Mouse (Mus musculus): ENCODE results near the gene Mrpl28.
"Not testable (repeated sequence)": the region's sequence is repeated elsewhere in the genome, so short reads cannot be mapped to it uniquely, and the experiment has no call there.

The Mrpl28 gene

DNA sequence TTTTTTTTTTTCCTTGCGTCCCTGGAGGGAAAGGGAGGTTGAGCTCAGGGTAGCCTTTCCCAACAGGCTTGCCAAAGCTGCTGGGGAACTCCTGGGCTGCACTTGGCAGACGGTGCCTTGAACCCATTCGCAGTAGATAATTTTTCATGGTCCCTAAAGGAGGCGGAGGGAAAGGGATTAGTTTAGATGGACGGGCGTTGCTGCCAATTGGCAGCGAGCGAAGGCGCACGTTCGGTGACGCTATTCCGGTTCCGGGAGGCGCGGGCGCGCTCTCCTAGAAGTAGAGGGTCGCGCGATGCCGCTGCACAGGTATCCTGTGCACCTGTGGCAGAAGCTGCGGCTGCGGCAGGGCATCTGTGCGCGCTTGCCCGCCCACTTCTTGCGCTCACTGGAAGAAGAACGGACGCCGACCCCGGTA, at the start of gene Mrpl28:
Gene Mrpl28 (plus strand): TSS at position 234 of the 418 bp plus-strand sequence.
- peak; percentile 82 to 86 for DNase-seq

DNA sequence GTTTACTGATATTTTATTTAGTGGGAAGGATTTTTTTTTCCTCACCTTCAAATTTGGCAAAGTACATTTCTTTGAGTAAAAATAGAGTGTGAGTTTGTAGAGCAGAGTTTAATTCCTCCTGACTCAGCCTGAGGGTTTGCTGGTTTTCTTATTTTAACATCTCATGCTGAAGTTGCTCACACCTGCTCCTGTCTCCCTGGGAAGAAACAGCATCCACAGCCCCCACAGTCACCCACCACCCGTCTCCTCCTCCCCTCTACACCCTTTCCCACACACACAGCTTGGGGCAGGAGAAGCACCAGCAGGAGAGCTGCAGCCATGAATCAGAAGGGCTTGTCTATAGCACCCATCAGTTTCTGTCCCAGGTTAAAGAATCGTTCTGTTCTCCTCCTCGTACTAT, 48.1 kb upstream of the Mrpl28 start:
- no peak for DNase-seq

DNA sequence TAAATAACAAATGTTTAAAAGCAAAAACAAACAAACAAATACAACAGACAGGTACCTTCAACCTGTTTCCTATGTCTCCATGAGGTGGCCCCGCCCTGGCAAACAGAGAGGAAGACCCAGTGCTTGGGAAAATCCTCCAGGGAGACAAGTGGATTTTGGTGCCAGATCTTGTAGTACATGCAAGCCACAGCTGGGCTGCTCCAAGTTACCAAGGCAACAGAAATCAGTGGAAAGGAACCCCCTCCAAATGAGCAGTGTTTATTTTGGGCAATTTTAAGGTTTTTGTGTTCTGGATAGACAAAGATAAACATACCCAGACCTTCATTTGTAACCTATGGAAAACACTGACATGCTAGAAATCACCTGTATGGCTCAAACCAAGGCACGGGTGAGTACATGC, 44.4 kb upstream of the Mrpl28 start:
- no peak for DNase-seq

DNA sequence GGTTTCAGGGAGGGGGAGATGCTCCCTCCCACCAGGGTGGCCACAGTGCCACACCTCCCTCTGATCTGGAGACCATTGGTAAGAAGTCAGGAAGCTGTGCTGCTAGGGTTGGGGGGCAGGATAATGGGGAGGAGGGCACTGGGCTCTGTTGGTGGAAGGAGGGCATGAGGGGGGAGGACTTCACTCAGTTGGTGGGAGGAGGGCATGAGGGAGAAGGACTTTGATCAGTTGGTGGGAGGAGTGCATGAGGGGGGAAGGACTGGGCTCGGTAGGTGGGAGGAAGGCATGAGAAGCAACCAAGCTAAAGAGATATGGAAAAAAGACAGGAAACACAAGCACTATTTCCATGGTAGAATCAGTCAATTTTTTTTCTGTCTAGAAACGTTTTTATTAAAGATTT, 42.4 kb upstream of the Mrpl28 start:
- no peak for DNase-seq

- DNase-seq: no peak
Measured at GRCm38 (mm10) chr17:26087059-26087564, 36.2 kb upstream of the Mrpl28 start.

DNA sequence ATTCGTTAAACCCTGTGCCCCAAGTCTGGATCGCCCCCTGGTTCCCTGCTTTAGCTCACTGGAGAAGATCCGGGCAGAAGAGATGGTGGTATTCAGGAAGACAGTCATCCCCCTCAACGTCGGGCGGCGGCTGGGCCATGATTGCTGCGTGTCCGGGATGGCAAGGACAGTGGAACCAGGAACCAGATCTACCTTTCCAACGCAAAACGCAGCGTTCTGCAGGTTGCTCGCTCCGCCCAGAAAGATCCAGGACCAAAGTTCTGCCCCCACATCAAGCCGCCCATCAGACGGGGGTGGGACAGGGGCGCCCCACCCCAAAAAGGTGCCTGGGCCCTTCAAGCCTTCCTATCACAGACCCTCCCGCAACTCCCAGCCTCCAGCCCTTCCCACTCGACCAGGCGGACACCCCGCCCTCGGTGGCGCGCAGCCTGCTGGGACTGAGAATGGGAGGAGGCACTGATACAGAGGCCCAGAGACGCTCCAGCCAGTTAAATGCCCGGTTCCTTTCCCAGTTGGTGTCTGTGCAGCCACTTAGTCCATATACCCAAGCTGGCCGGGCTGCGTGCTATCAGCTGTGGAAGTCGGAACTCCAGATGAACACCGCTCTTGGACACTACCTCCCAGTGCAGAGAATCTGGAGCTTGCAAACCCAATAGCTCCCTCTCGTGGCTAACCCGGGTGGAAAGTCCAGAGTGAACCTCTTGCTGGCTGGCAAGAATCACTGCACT, 33.2 kb upstream of the Mrpl28 start, which contains the start of gene Decr2:
Gene Decr2 (minus strand): TSS at position 433 of the 728 bp plus-strand sequence.
- DNase-seq: peak; percentile 85 to 86

DNA sequence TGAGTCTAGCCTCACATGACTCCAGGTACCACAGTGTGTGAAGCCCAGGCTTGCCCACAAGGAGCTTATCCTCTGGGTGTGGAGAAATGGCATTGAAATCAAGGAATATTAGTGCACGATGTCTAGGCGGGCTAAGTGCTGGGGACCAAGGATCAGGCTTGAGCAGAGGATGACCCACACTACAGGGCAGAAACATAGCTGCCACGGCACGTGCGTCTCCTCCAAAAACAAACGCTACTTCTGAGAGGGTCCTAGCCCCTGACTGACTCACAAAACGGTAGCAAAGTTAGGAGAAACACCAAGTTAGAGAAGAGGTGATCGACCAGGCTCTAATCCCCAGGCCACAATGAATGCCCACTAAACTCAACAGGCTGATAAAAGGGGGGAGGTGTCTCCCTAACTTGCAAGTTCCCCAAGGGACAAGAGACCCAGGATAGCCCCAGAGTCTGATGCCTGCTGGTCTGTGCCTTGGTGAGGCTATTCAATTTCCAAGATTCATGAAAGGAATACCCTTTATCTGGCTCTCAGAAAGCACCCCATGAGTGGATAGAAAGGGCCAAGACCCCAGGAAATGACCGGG, 28.7 kb upstream of the Mrpl28 start:
- no peak for DNase-seq

- peak; percentile 62 to 64 for DNase-seq
Measured at GRCm38 (mm10) chr17:26095121-26095740, 28.1 kb upstream of the Mrpl28 start, which contains the start of gene Nme4. Nme4 (minus strand) TSS chr17:26095602.

- DNase-seq: no peak
Measured at GRCm38 (mm10) chr17:26098461-26098860, 24.8 kb upstream of the Mrpl28 start.

DNA sequence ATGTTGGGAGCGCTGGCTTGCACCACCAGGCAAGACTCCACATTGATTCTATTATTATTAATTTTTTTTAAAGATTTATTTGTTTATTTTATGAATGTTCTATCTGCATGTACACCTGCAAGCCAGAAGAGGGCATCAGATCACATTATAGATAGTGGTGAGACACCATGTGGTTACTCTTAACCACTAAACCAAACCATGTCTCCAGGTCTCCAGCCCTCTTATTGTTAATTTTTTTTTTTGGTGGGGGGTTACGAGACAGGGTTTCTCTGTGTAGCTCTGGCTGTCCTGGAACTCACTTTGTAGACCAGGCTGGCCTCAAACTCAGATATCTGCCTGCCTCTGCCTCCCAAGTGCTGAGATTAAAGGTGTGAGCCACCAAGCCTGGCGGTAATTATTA, 24.0 kb upstream of the Mrpl28 start:
- DNase-seq: peak; percentile 48 to 51

DNA sequence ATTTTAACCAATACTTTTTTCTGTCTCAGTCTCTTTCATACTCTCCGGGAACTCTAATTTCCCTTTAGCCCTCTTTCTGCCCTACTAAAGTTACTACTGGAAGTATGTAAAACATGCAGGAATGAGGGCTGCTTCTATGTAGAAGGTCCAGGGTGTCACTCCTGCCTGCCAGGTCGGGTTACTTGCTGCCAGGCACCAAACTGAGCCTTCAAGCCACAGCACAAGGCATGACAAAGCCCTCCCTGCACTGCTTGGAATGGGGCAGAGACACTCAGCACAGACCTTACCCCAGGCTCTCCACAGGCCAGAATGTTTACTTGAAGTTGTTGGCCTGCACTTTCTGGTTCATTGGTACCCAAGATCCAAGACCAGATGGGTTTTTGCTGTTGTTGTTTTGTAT, 23.1 kb upstream of the Mrpl28 start:
- no peak for DNase-seq

DNA sequence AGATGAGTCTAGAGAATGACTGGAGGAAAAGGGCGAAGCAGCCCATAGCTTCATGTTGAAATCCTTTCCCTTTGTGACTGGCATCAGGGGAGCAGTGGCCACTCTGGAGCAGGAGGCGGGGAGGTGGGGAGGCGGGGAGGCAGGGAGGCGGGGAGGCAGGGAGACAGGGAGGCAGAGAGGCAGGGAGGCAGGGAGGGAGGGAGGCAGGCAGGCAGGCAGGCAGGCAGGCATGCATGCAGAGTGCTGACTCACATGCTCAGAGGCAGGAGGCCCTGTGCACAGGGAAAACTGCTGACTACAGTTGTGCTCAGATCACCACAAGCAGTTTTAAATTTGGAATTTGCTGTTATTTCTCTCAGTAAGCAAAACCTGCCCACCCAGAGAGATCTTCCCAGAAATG, 21.8 kb upstream of the Mrpl28 start:
- DNase-seq: no peak

GRCm38 (mm10) chr17:26105619-26106018, 17.7 kb upstream of the Mrpl28 start:
- no peak for DNase-seq

DNA sequence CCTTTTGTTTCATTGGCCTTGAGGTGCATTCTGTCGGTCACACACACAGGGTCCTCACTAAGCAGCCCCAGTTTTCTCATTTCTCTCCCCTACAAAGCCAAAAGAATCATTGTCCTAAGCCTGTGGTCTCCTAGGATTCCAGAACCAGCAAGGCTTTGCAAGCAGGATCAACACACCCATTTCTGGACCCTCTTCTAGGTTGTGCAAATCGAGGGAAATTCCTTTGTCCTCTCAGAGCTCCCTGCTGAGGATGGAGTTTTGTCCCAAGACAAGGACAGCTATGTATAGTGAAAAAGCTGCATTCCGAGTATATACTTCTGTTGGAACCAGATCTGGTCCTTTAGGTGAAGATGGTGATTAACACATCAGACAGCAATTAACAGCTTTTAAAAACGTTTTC, 13.1 kb upstream of the Mrpl28 start:
- DNase-seq: no peak

DNA sequence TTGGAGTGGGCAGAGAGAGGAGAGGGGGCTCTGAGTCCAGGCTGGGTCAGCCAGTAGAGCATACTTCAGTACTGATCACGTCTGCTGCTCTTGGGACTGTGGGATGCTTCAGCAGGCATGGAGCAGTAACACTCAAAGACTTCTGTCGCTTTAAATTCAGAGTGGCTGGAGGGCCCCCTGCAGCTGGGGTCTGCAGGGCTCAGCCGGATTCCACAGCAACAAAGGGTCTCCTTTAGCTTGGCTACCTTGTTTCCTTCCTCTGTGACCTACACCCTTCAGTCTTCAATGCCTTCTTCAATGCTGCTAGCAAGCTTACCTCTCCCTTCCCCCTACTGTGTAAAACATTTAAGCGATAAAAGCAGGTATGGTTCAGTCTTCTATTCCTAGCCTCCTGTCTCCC, 12.3 kb upstream of the Mrpl28 start:
- DNase-seq: no peak

- no peak for DNase-seq
Measured at GRCm38 (mm10) chr17:26111722-26112121, 11.6 kb upstream of the Mrpl28 start.

- DNase-seq: no peak
Measured at GRCm38 (mm10) chr17:26112751-26113150, 10.5 kb upstream of the Mrpl28 start.

DNA sequence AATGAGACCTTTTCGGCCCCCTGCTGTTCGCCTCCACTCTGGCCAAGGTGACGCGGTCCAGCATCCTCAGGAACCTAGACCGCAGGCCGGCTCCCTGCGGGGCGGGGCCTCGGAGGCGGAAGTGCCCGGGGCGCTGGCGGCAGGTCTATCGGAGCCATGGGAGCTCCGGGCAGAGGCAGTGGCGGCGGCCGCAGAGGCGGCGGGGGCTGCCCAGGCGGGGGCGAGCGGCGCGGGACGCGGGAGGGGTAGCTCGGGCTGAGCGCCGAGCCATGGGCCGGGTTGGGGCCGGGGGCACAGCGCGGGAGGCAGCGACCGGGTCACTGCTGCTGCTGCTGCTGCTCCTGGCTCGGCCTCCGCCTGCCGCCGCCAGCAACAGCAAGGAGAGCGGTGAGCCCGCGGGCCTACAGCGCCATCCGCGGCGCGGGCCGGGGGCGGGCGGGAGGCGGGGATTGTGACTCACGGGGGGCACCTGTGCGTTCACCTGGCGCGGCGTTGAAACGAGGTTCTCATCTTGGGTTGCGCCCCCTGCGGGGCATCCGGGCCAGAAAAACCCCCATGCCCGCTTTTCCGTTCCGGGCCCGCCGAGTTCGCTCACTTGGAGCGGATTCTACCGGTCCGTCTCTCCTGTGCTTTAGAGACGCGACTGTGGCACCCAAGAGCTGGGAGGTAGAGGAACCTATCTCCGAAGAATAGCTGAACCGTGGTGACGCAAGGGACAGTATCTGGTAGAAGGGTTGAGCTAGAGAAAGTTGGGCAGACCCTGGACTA, 9.9 kb upstream of the Mrpl28 start, which contains the start of gene Tmem8:
Gene Tmem8 (plus strand): TSS at position 119 of the 768 bp plus-strand sequence.
- peak; percentile 87 to 90 for DNase-seq

- DNase-seq: no peak
Measured at GRCm38 (mm10) chr17:26114061-26114460, 9.2 kb upstream of the Mrpl28 start.

DNA sequence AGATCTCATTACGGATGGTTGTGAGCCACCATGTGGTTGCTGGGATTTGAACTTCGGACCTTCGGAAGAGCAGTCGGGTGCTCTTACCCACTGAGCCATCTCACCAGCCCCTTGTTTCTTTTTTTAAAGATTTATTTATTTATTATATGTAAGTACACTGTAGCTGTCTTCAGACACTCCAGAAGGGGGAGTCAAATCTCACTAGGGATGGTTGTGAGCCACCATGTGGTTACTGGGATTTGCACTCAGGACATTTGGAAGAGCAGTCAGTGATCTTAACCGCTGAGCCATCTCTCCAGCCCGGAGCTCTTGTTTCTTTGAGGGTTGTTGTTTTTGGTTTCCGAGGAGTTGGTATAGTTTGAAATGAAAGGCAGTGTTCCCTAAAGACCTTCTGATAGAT, 8.8 kb upstream of the Mrpl28 start:
- DNase-seq: not testable (repeated sequence)

DNA sequence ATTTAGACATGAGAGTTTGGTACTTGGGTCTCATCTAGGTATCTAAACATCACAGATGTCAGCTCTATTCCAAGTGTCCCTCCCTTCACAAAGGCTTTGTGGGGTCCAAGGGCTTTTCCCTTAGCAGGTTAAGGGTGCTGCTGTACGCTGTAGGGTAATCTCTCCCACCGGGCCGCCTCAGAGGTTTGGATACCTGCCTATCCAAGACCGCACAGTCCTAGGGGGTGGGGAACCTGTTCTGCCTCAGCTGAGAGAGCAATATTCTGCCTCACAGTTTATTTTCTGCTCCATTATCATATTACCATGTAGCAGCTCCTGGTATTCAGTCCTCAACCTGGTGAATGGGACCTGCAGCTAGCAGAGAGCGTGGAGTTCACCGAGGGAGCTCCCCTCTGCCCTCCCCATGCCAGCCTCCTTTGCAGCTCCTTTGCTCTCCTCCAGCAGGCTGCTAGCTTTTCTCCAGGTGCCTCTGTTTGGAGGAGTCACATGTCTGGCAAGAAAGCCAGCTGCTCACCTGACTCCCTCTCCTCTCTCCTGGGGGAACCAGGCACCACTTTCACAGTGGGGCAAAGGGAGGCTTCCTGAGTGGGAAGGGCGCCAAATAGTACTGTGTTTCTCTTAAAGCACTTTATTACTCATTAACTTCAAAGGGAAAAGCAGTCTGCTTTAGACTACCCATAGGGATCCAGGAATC, 7.9 kb upstream of the Mrpl28 start:
- no peak for DNase-seq

- no peak for DNase-seq
Measured at GRCm38 (mm10) chr17:26115956-26116487, 7.3 kb upstream of the Mrpl28 start.

All from B cell, adult 2 months (primary cell).